Mouse (Mus musculus): Measurements from ENCODE around the gene Ttc3. TPM values are rescaled to one million over a fixed set of nuclear protein-coding genes. Genes with fewer than 3 reads are reported as not detected.
A peak's percentile ranks its signal among the peaks of the same experiment; 100 is the strongest.

The Ttc3 gene
- polyA plus RNA-seq, 1 experiment from 2014 or later, result 100 TPM

DNA sequence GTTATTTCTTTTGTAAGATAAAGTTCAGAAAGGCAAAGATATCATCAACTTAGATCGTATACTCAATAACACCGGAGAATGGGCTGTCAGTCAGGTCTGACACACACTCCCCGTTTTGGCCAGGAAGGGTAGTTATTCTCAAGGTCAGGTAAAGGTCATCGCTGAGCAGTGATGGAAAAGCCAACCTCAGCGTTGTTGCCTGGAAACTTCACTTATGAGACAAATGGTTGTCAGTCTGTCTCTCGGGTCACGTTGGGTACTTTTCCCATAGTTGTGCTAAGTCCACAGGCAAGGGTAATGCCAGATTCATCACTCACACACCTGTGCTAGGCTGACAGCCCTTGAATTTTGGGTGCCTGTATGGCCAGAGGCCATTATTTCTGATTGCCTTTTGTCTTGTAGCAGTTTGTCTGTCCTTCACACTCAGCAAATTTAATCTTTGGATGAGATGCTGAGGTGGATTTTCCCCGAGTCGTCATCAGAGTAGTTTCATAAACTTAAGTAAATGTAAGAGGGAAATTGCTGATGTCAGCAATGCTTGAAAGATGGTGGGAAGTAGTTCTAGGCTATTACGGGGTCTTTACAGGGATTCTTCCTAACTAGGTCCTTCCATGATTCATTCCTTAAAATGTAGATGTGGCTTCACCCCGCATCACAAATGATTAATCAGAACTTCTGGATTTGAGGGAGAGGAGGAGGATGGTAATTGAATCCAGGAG, 13.5 kb upstream of the Ttc3 start:
- DNase-seq (ENCODE audit: low spot score), result no peak

DNA sequence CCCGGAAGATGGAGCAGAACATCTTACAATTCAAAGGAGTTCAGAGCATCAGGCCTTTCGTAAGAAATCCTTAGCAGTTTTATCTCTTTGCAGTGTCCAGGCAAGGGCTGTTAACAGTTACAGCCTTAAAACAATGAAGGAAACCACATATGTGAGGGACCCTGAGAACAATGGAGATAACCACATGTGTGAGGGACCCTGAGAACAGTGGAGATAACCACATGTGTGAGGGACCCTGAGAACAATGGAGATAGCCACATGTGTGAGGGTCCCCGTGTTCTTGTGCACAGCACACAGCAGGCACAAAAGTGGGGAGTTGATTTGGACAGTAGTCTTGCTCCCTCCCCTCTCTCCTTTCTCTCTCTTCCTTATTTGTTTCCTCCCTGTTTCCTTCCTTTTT, 12.3 kb upstream of the Ttc3 start:
- DNase-seq (ENCODE audit: low spot score), result no peak

DNA sequence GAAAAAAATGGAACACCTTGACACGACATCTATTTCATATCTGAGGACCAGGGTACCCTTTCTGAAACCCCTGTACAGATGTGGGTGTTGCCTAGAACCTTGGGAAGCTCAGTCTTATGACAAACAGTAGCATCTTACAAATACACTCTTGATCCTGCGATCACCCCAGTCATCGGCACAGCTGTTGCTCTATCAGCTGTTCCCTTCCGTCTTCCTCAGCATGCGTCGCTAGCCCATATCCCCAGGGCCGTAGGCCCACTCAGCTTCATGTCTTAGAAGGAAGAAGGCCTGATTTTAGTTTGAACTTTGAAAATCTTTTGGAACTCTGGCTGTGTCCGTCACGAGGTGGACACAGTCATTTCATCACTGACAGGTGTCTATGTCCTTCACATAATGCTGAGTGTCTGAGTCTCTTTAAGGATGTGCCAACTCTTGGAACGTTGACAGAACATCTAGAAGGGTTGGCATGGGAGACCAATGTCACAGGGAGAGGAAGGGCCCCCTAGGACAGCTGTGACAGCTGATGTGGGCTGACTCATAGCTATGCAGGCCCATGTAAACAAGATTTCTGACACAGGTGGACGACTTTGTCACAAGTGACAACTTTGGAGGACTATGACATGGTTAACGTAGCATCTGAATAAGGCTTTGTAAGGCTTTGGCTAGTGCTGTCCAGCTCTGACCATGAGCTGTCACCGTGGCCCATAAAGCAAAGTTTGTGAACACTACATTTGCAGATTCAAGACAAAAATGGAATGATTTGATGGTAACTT, 9.7 kb upstream of the Ttc3 start:
- no peak for DNase-seq (ENCODE audit: low spot score)

DNA sequence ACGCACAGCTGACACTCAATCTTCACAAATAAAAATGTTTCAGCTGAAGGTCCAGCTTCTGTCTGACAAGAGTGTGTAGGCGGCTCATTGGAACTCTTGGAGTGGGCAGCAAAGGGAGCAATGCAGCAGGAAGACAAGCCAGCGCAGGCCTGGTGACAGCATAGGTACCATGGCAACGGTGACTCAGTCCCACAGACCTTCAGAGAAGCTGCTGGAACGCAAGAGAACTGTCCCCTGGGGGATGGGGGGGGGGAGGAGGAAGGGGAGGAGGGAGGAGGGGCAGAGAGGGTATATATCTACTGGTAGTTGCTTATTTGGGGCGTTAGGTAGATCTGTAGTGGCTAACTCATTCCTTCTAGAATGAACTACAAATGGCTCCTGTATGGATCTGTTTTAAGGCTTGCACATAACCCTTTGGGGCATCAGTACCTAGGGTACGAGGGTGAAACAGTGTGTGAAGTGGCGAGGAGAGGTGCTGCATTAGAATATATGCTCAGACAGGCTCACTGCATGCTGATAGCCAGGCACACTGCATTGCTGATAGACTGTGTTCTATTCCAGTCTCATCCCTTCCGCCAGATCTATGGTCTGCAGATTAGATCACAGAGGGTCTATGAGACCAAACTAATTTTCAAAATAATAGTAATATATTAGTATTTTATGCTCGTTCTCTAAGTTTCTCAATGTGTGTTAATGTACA, 8.1 kb upstream of the Ttc3 start:
- no peak for DNase-seq (ENCODE audit: low spot score)

DNA sequence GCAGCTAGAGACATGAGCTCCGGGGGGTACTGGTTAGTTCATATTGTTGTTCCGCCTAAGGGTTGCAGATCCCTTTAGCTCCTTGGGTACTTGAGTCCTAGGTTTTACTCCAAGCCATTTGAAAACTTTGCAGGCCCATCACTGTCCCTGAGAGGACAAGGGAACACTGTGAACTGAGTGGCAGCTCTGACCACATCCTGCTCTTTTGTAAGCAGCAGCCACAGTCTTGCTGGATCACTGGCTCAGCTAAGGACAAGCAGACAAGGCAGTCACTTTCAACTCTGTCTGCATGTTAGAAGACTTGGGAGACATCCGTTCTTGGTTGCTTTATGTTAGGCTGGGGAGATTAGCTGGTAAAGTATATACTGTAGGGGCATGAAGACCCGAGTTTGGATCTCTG, 6.6 kb upstream of the Ttc3 start:
- no peak for DNase-seq (ENCODE audit: low spot score)

DNA sequence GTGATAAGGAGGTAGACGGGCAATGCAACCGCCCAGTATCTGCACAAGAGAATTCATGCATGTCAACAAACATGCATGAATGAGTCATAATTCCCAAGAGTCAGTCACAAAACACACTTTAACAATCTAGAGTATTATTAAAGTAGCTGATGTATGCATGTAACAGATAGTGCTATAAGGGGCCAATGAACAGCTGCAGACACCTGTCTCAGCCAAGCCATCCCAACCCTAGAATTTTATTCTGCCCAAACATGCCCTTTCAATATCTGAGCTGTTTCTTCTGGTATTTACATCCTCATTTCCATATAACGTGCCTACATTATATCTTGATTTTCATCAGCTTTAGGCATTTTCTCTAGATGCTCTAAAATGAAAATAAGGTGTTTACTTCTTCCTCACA, 5.0 kb upstream of the Ttc3 start:
- no peak for DNase-seq (ENCODE audit: low spot score)

DNA sequence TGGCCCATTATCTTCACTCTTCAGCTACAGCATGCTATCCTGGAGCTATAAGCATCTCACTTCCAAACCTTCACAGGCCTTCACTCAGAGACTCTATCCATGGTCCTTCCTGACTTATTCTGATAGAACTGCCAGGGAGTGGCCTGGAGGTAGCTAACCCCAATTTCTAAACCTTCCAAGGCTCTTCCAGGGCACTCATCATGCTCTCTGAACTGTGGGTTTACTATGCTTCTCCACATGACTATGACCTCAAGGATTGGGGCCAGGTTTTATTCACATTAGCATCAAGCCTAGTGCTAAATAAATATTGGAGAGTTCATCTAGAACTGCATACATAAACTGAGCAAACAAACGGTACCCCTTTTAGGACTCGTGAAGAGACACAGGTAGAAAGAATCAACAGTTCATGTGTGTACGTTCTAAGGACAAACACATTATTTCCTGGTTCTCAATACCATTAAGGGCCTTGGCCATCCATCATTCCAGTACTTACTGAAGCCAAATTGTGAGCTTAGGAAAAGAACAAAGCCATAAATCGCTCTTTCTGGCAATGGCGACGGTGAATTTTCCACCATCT, 734 bp upstream of the Ttc3 start:
- DNase-seq (ENCODE audit: low spot score), result peak; percentile 21

DNA sequence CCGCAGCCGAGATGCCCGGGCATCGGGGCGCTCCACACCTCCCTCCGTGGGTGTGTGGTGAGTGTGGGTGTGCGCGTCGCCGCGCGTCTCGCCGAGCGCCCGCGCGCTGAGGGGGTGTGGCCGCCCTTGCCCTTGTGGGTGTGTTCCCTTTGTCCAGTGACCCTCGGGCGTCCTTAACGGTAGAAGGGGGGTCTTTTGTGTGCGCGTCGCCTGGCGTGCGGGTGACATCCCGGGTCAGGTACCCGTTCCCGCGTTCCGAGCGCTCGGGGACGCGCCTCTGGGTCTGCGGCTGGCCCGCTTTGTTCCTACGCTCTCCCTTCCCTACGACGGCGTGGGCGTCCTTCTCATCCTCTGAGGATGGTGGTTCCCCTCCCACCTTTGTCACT, 490 bp downstream of the Ttc3 start:
- no peak for DNase-seq (ENCODE audit: low spot score)

DNA sequence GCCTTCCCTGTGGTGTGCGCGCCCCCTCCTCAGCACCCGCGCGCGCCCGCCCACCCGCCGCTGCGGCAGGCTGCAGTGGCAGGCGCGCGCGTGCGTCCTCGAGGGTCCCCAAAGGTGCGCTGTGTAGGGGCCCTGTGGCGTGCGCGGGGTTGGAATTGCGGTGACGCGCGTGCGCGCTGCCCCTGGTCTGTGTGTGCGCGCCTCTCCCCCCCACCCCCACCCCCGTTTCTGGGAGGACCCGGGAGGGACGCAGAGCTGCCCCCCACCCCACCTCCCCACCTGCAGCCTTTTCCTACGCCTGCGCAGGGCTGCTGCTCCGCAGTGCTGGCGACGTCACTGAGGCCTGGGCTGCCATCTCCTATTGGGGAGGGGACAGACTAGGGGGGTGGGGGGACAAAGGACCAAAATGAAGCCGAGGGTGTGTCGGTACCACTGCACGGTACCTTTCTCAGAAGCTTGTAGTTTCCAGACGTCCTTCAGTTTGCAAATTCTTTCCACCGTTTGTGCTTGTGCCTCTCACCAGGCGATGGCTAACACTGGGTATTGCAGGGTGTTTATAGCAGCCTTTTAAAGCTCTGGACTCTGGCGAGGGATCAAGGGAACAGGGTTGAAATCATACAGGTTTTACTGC, 998 bp downstream of the Ttc3 start, which contains the start of gene Pigp:
Pigp (minus strand) TSS at position 542 of the 631 bp plus-strand sequence.
- DNase-seq (ENCODE audit: low spot score), result peak; percentile 87

DNA sequence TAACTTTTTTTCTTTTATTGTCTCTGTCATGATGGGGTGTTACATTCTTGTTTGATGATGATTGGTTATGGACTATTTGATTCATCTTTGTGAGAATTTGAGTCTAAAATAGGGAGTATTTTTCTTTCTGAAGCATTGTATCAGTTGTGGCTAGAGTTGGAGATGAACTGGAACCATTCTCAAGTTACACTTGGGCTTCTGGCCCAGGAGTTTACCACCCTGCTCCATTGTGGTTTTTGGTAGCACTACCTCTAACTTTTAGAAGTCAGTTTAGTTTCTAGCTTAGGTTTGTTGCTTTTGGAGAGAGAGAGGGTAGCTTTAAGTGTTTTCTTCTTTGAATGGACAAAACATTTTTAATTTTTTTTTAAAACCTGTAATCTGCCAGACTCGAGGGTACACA, 9.0 kb downstream of the Ttc3 start:
- no peak for DNase-seq (ENCODE audit: low spot score)

DNA sequence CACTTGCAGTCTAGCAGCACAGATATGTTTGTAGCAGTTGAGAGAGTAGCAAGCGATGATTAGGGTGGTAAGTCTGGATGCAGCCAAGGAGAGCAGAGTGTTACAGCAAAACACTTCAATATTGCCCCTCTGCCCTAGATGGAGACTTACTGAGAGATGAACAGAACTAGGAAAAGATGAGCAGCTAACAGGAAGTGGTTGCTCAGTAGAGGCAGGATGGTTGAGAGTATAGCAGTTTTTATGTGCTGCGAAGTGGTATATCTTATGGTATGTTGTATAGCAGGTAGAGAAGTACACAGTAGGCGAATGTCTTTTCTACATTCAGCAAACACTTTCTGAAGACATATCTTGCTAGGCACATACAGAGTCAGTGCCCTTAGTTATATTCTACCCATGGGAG, 12.9 kb downstream of the Ttc3 start:
- peak; percentile 48 for DNase-seq (ENCODE audit: low spot score)

DNA sequence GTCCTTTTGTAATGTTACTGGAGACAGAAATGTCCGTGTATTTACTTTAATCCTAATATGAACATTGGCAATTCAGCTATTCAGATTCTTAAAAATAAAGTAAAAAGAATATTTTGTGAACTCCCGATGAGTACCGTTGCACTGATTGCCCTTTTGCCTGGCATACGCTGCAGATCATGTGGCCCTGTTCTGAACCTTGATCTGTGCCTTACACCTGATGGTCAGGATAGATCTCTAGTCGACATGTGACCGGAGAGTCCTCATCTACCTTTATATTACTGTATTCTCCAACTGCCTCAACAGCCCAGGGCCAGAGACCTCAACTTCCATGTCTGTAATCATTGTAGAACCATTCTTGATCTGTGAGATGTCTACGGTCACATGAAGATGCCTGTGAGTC, 17.3 kb downstream of the Ttc3 start:
- no peak for DNase-seq (ENCODE audit: low spot score)

DNA sequence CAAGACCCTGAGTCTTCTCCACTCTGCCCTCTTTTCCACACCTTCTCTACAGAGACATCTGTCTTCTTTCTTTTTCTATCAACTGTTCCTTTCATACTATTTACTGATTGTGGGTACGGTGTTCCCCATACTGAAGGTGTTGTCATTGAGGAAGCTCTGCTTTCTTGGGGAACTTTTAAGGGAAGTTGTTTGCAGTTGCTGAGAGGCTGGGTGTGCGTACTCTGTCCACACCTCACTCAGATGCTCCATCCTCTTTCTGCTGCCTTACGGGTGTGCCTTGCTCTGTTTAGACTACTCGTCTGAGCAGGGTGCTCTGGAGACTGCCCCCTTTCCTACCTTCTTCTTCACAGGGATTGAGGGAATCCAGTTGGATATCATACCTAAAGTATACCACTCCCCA, 21.9 kb downstream of the Ttc3 start:
- DNase-seq (ENCODE audit: low spot score), result no peak

DNA sequence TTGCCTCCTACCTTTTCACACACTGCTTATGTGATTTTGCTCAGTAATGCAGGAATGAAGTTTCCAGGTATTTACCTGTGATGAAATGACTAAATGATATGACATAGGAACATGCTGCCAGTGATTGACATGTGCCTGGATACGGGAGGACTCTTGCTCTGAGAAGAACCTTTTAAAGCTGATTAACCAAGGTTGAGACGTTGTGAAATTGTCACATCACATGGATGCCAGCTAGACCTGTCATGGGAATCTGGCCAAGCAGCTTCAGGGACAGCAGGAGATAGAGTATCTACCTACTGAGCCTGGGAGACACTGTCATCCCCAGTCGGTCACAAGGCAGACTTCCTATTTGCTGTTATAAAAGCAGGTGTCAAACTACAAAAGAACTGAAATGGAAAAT, 24.6 kb downstream of the Ttc3 start:
- DNase-seq (ENCODE audit: low spot score), result no peak

DNA sequence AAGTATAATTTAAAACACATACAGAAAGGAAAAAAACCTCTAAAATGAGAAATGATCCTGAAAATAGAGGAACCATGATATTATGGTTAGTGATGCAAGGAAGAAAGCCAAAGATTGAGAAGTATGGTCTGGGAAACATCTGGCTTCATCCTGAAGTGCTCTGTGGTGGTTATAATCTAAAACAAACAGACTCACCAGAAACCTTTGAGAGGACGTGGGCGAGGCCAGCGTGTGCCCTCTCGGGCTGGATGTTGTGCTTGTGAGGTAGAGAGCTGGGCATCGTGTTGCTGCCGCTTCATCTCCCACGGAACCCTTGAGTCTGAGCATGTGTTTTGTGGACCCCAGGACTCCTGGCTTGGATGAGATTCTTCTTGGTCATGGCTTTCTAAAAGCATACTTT, 26.2 kb downstream of the Ttc3 start:
- no peak for DNase-seq (ENCODE audit: low spot score)

DNA sequence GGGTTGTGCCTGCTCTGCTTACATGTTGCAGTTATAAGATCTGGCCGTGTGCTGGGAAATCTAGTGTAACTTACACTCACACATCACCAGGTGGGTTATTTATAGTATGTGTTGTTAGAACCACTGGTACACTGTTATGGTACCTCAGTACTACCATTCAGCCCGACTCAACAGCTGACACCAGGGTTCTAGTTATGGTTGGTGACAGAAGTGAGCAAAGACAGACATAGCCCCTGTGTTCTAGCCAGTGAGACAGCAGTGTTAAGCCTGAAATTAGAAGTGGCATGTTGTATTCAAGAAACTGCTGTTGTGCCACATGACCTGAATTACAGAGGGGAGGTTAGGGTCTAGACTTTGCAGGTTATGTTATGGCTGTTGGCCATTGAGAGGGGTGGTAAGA, 28.7 kb downstream of the Ttc3 start:
- no peak for DNase-seq (ENCODE audit: low spot score)

DNA sequence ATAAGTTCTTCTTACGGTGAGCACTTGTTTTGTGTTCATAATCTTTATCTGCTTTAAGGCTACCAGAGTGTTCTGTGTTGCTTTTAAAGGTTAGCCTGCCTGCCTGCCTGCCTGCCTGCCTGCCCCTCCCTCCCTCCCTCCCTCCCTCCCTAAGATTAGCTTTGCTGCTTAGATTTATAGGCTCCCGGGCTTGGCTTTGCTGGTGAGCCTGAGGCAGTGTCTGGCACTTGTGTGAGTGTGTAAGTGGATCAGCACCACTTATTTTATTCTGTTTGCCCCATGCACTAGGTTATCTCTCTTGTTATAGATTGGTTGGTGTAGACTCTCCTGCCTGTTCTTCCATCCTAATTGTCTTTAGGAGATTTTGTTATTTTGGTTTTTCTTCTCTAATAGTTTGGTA, 31.2 kb downstream of the Ttc3 start:
- no peak for DNase-seq (ENCODE audit: low spot score)

DNA sequence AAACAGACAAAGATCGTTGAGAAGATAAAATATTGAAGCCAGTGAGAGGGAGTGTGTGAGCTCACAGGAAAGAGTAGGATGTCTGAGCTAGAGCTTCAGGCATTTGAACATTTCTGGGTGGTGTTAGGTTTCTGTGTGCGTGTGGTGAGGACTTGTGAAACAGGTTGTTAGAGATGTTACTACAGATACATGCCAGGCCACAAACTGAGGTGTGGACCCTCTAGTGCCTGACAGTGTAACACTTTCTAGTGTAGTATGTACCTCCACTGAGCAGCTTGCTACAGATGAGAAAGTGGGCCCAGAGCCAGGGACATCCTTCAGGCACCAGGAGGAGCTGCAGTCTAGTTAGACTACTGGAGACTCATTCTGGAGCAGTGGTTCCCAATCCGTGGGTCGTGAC, 31.8 kb downstream of the Ttc3 start:
- no peak for DNase-seq (ENCODE audit: low spot score)

DNA sequence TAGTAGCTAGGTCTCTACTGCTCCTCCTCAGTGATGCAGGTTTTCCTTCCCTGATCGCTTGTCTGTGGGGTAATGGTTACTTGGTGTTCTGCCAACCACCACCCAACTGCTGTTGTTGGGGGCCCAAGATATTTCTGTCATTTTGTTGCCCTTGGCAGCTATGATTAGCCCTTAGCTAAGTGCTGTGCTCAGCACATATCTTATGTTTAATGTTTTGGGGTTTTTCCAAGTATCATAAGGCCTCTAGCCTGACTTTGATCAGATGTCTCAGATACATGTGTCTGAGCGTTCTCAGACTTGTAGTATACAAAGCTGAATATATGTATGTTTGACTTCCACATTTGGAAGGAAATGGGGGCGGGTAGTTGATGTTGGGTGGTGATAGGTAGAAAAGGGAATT, 40.9 kb downstream of the Ttc3 start:
- no peak for DNase-seq (ENCODE audit: low spot score)

DNA sequence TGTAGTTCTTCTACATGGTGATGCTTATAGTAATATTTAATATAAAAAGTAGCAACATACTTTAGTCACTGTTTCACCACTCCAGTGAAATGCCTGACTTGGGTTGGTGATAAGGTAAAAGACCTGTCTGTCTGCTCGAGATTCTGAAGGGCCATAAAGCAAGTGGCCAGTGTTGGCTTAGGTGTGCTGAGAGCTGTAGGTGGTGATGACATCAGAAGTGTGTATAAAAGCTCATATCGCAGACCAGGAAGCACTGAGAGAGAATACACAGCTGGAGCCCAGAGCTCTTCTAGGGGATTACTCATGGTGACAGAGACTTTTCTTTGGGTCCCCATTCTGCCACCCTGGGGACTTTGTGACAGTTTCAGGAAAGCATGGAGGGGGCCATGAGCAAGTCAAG, 41.8 kb downstream of the Ttc3 start:
- DNase-seq (ENCODE audit: low spot score), result no peak

DNA sequence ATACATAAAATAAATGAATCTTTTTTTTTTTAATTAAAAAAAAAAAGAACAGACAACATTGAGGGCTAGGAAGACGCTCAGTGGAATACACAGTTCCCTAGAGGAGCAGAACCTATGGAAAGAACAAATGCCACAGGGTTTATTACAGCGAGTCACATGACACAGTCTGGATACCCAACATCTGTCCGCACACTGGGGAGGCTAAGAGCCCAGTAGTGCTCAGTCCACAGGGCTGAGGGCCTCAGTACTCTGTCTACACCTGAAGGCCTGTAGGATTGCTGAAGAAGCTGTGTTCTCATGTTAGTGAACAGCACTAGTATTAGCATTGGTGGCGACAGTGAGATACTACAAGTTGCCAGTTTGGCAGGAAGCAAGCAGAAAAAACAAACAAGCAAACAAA, 42.3 kb downstream of the Ttc3 start:
- DNase-seq (ENCODE audit: low spot score), result no peak

DNA sequence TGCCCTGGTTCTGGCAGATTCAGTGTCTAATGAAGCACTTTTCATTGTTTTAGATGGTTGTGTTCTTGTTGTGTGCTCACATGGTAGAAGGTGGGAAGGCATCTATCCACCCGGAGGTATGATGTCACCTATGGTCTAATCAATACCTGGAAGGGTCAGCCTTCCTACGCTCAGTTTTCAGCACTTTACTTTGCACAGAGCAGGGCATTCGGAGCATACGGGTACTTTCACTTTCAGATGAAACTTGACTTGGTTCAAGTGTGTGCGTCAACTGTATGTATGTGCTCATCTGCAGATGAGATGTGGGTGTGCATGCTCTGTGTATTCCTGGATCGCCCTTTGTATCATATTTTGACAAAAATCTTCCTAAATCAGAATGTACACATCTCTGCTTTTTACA, 43.7 kb downstream of the Ttc3 start:
- no peak for DNase-seq (ENCODE audit: low spot score)
